Mouse (Mus musculus) heart, embryonic 16.5 days (tissue): ENCODE measurements around the gene Cabp2. TPM values are rescaled to one million over a fixed set of nuclear protein-coding genes. Genes with fewer than 3 reads are reported as not detected.
"Not testable (repeated sequence)": the region's sequence is repeated elsewhere in the genome, so short reads cannot be mapped to it uniquely, and the experiment has no call there.

ENCODE experiments used
- ATAC-seq: fragments of 200-750 bp; cut with Nextera tagmentation; replicated peaks from 2 replicates; pipeline ENCODE4 v1.8.0; 2017; ENCODE audit warnings: moderate number of reproducible peaks; ENCODE audit not compliant: insufficient read depth, low FRiP score; ENCODE audit errors: extremely low read depth
- H3K27ac ChIP-seq: fragments of 300-500 bp; sonication (generic); 2 replicates; pipeline ENCODE4 v1.5.1; 2014; ENCODE audit warnings: mild to moderate bottlenecking, low read length, control low read depth, moderate library complexity
- H3K27me3 ChIP-seq: fragments of 300-500 bp; sonication (generic); 2 replicates; pipeline ENCODE4 v1.6.1; 2014; ENCODE audit warnings: low read length, mixed read lengths; ENCODE audit not compliant: control insufficient read depth, insufficient read depth
- H3K36me3 ChIP-seq: fragments of 300-500 bp; sonication (generic); 2 replicates; pipeline ENCODE4 v1.6.1; 2014; ENCODE audit not compliant: control insufficient read depth, insufficient read depth
- H3K4me1 ChIP-seq: fragments of 300-500 bp; sonication (generic); 2 replicates; pipeline ENCODE4 v1.6.1; 2014; ENCODE audit warnings: low read length, mixed read lengths; ENCODE audit not compliant: control insufficient read depth, insufficient read depth
- H3K4me2 ChIP-seq: fragments of 300-500 bp; sonication (generic); 2 replicates; pipeline ENCODE4 v1.6.1; 2014; ENCODE audit warnings: low read depth, mild to moderate bottlenecking, control low read depth, low read length
- H3K4me3 ChIP-seq: fragments of 300-500 bp; sonication (generic); 2 replicates; pipeline ENCODE4 v1.5.1; 2014; ENCODE audit warnings: mild to moderate bottlenecking, control low read depth, low read length
- H3K9ac ChIP-seq: fragments of 300-500 bp; sonication (generic); 2 replicates; pipeline ENCODE4 v1.6.1; 2014; ENCODE audit warnings: low read length, control low read depth
- H3K9me3 ChIP-seq: fragments of 300-500 bp; sonication (generic); replicated peaks from 2 replicates; pipeline ENCODE4 v1.6.1; 2016; ENCODE audit warnings: low read length; ENCODE audit not compliant: control insufficient read depth
- WGBS: fragments of 180-500 bp; shearing (Covaris S2); extraction: QIAGEN DNeasy Blood & Tissue Kit; methylation state at CpG from one replicate; pipeline ENCODE4 v1.1.7; 2014; 5-methylcytosine and 5-hydroxymethylcytosine counted together
- polyA plus RNA-seq: library from polyadenylated mRNA; unstranded; fragments of >200 nt; fragmentation: Nextera tagmentation; extraction: Ambion mirVana; gene quantifications from 2 replicates; pipeline ENCODE4 v1.2.1, GENCODE M21; 2015

The Cabp2 gene
- polyA plus RNA-seq, 1 experiment from 2014 or later: not detected

GRCm38 (mm10) chr19:4060044-4060898 is 21.1 kb upstream of the Cabp2 start:
- 89% methylated on average over 8 of the region's 8 CpGs for WGBS
- not testable (repeated sequence) for ATAC-seq, H3K4me2 ChIP-seq, H3K9ac ChIP-seq, H3K9me3 ChIP-seq, H3K36me3 ChIP-seq, H3K4me3 ChIP-seq, H3K27me3 ChIP-seq, H3K27ac ChIP-seq
- H3K4me1 ChIP-seq: peaks cover 15% of the 10 kb centered on the region

GRCm38 (mm10) chr19:4060899-4061465 is 20.4 kb upstream of the Cabp2 start:
- Histone ChIP-seq H3K27me3 (no peaks in the 10 kb centered on the region), H3K4me1 (peaks cover 11% of the 10 kb centered on the region), H3K4me3 (no peak overlapping the region), H3K36me3 (no peaks in the 10 kb centered on the region), H3K9ac (no peak overlapping the region), H3K9me3 (no peaks in the 10 kb centered on the region), H3K4me2 (no peak overlapping the region), H3K27ac (no peak overlapping the region)
- 76% methylated on average over 5 of the region's 6 CpGs for WGBS
- no peak for ATAC-seq

DNA sequence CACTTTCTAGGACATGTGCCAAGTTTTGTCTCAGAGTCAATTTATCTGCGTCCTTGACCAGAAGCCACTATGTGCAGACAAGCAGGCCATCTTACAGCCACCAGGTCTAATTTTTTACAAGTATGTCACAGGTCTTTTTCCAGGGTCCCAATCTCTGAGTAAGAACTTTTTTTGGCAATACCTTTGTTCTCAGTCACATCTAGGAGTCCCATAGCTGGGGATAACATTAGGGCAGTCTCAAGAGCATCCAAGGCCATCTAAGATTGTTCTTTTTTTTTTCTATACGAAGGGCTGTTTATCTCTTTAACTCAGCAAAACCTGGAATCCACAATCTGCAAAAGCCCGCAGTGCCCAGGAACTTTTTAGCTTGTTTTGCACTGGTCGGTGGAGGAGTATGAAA is 18.0 kb upstream of the Cabp2 start:
- WGBS: 56% methylated on average over 2 of the region's 4 CpGs
- H3K9ac ChIP-seq, H3K4me2 ChIP-seq, H3K36me3 ChIP-seq, H3K27ac ChIP-seq, ATAC-seq, H3K27me3 ChIP-seq, H3K4me1 ChIP-seq, H3K4me3 ChIP-seq, H3K9me3 ChIP-seq: not testable (repeated sequence)

DNA sequence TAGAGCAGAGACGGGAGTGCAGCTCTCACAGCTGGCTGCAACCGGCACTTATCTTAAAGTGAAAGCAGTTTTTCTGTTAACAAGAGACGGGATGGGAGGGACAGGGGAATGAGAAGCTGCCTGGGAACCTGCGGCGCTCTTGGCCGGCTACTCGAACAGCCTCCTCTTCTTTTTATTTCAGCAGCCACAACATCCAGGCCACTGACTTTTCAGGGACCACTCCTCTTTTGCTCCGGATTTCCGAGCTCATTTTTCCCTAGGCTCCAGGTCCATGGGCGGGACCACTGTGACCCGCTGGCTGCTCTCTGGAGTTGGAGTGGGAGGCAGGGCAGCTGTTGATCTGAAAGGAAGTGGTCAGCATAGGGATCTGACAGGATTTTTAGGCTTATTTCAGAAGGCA is 16.9 kb upstream of the Cabp2 start:
- not testable (repeated sequence) for ATAC-seq

GRCm38 (mm10) chr19:4066280-4066679 is 15.1 kb upstream of the Cabp2 start:
- WGBS: 80% methylated on average over 6 of the region's 6 CpGs
- no peaks in the 10 kb centered on the region for H3K27me3 ChIP-seq
- no peak overlapping the region for H3K27ac ChIP-seq
- ATAC-seq: no peak
- H3K9ac ChIP-seq: no peak overlapping the region
- no peaks in the 10 kb centered on the region for H3K4me1 ChIP-seq
- no peaks in the 10 kb centered on the region for H3K36me3 ChIP-seq
- no peak overlapping the region for H3K4me3 ChIP-seq
- no peaks in the 10 kb centered on the region for H3K9me3 ChIP-seq
- no peak overlapping the region for H3K4me2 ChIP-seq

More for the DNA sequence above, 16.9 kb upstream of the Cabp2 start:
- WGBS: no CpG with 5 or more reads among the region's 11 CpGs
- H3K4me2 ChIP-seq: peak overlapping the region; percentile 38; the same call in 1 of the 2 replicates
- not testable (repeated sequence) for H3K27me3 ChIP-seq, H3K4me1 ChIP-seq, H3K36me3 ChIP-seq, H3K9ac ChIP-seq, H3K27ac ChIP-seq, H3K4me3 ChIP-seq, H3K9me3 ChIP-seq

DNA sequence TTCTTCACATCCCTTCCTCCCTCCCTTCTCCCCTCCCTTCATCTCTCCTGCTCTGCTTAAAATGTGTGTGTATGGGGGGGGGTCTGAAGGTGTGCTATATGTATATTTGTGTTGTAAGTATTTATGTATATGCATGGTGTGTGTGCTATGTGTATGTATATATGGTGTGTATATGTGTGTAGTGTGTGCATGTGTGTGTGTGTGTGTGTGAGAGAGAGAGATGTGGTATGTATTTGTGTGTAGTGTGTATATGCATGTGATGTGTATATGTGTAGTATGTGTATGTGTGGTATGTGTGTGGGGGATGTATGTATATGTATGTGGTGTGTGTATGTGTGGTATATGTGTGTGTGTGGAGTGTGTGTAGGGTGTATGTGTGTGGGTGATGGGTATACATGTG is 14.5 kb upstream of the Cabp2 start:
- Histone ChIP-seq H3K9ac (no peak overlapping the region), H3K4me3 (no peak overlapping the region), H3K9me3 (no peaks in the 10 kb centered on the region), H3K27ac (no peak overlapping the region), H3K4me1 (no peaks in the 10 kb centered on the region), H3K4me2 (no peak overlapping the region), H3K27me3 (no peaks in the 10 kb centered on the region), H3K36me3 (no peaks in the 10 kb centered on the region)
- no peak for ATAC-seq

DNA sequence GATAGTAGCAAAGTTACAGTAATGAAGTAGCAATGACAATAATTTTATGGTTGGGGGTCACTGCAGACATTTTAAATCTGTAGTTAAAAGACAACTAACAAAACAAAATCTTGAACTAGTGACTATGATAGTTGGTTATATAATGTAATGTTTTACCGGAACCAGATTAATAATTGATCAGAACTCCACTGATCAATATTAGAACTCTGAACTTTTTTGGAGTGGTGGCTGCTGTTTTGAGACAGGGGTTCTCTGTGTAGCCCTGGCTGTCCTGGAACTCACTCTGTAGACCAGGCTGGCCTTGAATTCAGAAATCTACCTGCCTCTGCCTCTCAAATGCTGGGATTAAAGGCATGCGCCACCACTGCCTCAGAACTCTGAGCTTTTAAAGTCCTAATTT is 13.1 kb upstream of the Cabp2 start:
- not testable (repeated sequence) for H3K9me3 ChIP-seq, H3K36me3 ChIP-seq, H3K4me2 ChIP-seq, H3K27ac ChIP-seq, H3K9ac ChIP-seq, H3K4me3 ChIP-seq, H3K27me3 ChIP-seq, ATAC-seq, H3K4me1 ChIP-seq
- 91% methylated on average over 2 of the region's 2 CpGs for WGBS

- no peak overlapping the region for H3K4me2 ChIP-seq
- H3K9me3 ChIP-seq: no peaks in the 10 kb centered on the region
- no peaks in the 10 kb centered on the region for H3K36me3 ChIP-seq
- H3K4me3 ChIP-seq: no peak overlapping the region
- H3K27ac ChIP-seq: no peak overlapping the region
- no peaks in the 10 kb centered on the region for H3K4me1 ChIP-seq
- H3K27me3 ChIP-seq: no peaks in the 10 kb centered on the region
- H3K9ac ChIP-seq: no peak overlapping the region
- ATAC-seq: no peak
- WGBS: 72% methylated on average over 15 of the region's 15 CpGs
Measured at GRCm38 (mm10) chr19:4068717-4069410, 12.5 kb upstream of the Cabp2 start.

DNA sequence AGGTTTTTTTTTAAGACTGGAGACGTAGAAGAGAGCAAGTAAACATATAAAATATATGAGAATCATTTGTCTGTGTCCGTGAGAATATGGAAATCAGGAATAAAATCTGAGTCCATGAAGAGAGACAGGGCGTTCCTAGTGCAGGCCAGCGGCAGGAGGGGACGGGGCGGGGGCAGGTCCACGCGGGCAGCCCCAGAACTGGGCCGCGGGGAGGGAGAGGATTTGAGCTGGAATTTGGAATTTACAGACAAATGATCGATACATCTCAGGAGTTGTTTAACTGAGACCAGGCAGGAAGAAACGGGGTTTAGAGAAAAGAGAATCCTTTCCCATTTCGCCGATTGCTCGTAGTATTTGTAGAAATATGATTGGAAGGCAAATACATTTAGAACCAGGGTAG is 11.1 kb upstream of the Cabp2 start:
- no peaks in the 10 kb centered on the region for H3K27me3 ChIP-seq
- H3K4me3 ChIP-seq: no peak overlapping the region
- no peak overlapping the region for H3K9ac ChIP-seq
- no peak overlapping the region for H3K4me2 ChIP-seq
- no peak for ATAC-seq
- no peak overlapping the region for H3K27ac ChIP-seq
- no peaks in the 10 kb centered on the region for H3K36me3 ChIP-seq
- H3K4me1 ChIP-seq: no peaks in the 10 kb centered on the region
- H3K9me3 ChIP-seq: no peaks in the 10 kb centered on the region
- WGBS: 77% methylated on average over 15 of the region's 15 CpGs
